Comparison of ENCODE assay signal across 9 mouse cellular contexts in genomic region chr4:63186281-63186870, GRCm38 (mm10). TPM values are rescaled to one million over a fixed set of nuclear protein-coding genes. Genes with fewer than 3 reads are reported as not detected.
DNase-seq lines count a peak whose midpoint lies in the region; ATAC-seq lines count a peak whose summit lies in the region.
"Had no signal": no experiment of that assay in that cellular context is flagged by ENCODE, and none has a peak within 500 bp of the region (broad histone marks: within the 10 kb centered on the region; RNA-seq: fewer than 3 reads in every experiment).

No protein-coding gene starts in this region.

- H3K27ac ChIP-seq in heart, embryonic 10.5 days, result peak overlapping the region; percentile 36
- H3K27ac ChIP-seq in heart, embryonic 15.5 days, result peak overlapping the region; percentile 44
- H3K27ac ChIP-seq in limb, embryonic 15.5 days, result peak overlapping the region; percentile 78
- H3K27ac ChIP-seq in midbrain, embryonic 12.5 days (replicated peaks), result no peak overlapping the region

- H3K9ac ChIP-seq in heart, embryonic 15.5 days, result no peak overlapping the region
- no peak overlapping the region for H3K9ac ChIP-seq in limb, embryonic 15.5 days
- H3K9ac ChIP-seq in midbrain, embryonic 12.5 days (replicated peaks), result no peak overlapping the region

- H3K9me3 ChIP-seq in heart, embryonic 10.5 days, result no peaks in the 10 kb centered on the region
- no peaks in the 10 kb centered on the region for H3K9me3 ChIP-seq in heart, embryonic 15.5 days (replicated peaks)
- no peaks in the 10 kb centered on the region for H3K9me3 ChIP-seq in limb, embryonic 15.5 days
- no peaks in the 10 kb centered on the region for H3K9me3 ChIP-seq in midbrain, embryonic 12.5 days

- WGBS in heart, embryonic 10.5 days, result 54% methylated on average over 21 of the region's 21 CpGs
- 39% methylated on average over 21 of the region's 21 CpGs for WGBS in heart, embryonic 15.5 days
- WGBS in limb, embryonic 15.5 days, result 51% methylated on average over 21 of the region's 21 CpGs
- 47% methylated on average over 21 of the region's 21 CpGs for WGBS in midbrain, embryonic 12.5 days

- H3K36me3 ChIP-seq in heart, embryonic 10.5 days, result no peaks in the 10 kb centered on the region
- H3K36me3 ChIP-seq in heart, embryonic 15.5 days, result no peaks in the 10 kb centered on the region
- H3K36me3 ChIP-seq in limb, embryonic 15.5 days, result no peaks in the 10 kb centered on the region
- no peaks in the 10 kb centered on the region for H3K36me3 ChIP-seq in midbrain, embryonic 12.5 days

- peaks cover 29% of the 10 kb centered on the region for H3K4me1 ChIP-seq in heart, embryonic 10.5 days
- H3K4me1 ChIP-seq in heart, embryonic 15.5 days (replicated peaks), result peaks cover 17% of the 10 kb centered on the region
- H3K4me1 ChIP-seq in limb, embryonic 15.5 days, result peaks cover 40% of the 10 kb centered on the region
- H3K4me1 ChIP-seq in midbrain, embryonic 12.5 days, result peaks cover 2% of the 10 kb centered on the region; the same call in 1 of the 2 replicates

- H3K4me3 ChIP-seq in heart, embryonic 10.5 days, result no peak overlapping the region
- no peak overlapping the region for H3K4me3 ChIP-seq in heart, embryonic 15.5 days
- H3K4me3 ChIP-seq in limb, embryonic 15.5 days, result no peak overlapping the region
- no peak overlapping the region for H3K4me3 ChIP-seq in midbrain, embryonic 12.5 days

- DNase-seq in heart, embryonic 10.5 days (ENCODE audit: low spot score), result peak; percentile 80
- no peak for DNase-seq in heart, adult 8-10 months (ENCODE audit: low spot score)
- DNase-seq in layer of hippocampus, postnatal 25 days (ENCODE audit: extremely low spot score in 1 of 2, low spot score in 1 of 2), result no peak
- no peak for DNase-seq in adrenal gland, adult 8-10 months
- DNase-seq in right cerebral cortex, adult 2 months (ENCODE audit: low spot score in 2 of 2), result no peak

- peak overlapping the region; percentile 39 for H3K4me2 ChIP-seq in heart, embryonic 15.5 days
- 0 out of 2 replicates have a peak overlapping the region, but pooled peaks have one; percentile 1 for H3K4me2 ChIP-seq in limb, embryonic 15.5 days
- 0 out of 2 replicates have a peak overlapping the region, but pooled peaks have one; percentile 3 for H3K4me2 ChIP-seq in midbrain, embryonic 12.5 days (replicated peaks)

- ATAC-seq in heart, embryonic 15.5 days (replicated peaks; ENCODE audit: insufficient number of reproducible peaks, insufficient read depth, low FRiP score, low read depth), result peak; percentile 51
- ATAC-seq in limb, embryonic 15.5 days (ENCODE audit: insufficient number of reproducible peaks, low FRiP score, low TSS enrichment, low read depth), result peak; percentile 87
- peak; percentile 53; the same call in 1 of the 2 replicates for ATAC-seq in midbrain, embryonic 12.5 days (ENCODE audit: low FRiP score, low read depth)

- peaks cover 32% of the 10 kb centered on the region for H3K27me3 ChIP-seq in heart, embryonic 10.5 days (ENCODE audit: insufficient read depth, poor library complexity, severe bottlenecking)
- H3K27me3 ChIP-seq in heart, embryonic 15.5 days, result peaks cover 7% of the 10 kb centered on the region; the same call in 1 of the 2 replicates
- H3K27me3 ChIP-seq in limb, embryonic 15.5 days, result no peaks in the 10 kb centered on the region
- peaks cover 12% of the 10 kb centered on the region; the same call in 1 of the 2 replicates for H3K27me3 ChIP-seq in midbrain, embryonic 12.5 days

RNA-seq across cellular contexts. Expression of gene Kif12, which starts 14.4 kb away (rescaled TPM):
- 0.12 and 3.4 TPM in 2 replicates for polyA plus RNA-seq in heart, embryonic 10.5 days (2016; fragmentation: Nextera tagmentation; extraction: Ambion mirVana)
- not detected for total RNA-seq in heart, adult 8-10 months (2022)
- polyA plus RNA-seq in heart, embryonic 15.5 days (2015; fragmentation: Nextera tagmentation; extraction: Ambion mirVana), result 0.13 and 0.48 TPM in 2 replicates
- 0.22 and 0.42 TPM in 2 replicates for polyA plus RNA-seq in limb, embryonic 15.5 days (2015; fragmentation: Nextera tagmentation; extraction: Ambion mirVana)
- not detected in 2 replicates for polyA plus RNA-seq in midbrain, embryonic 12.5 days (2016; fragmentation: Nextera tagmentation; extraction: Ambion mirVana)
- not detected for total RNA-seq in layer of hippocampus, postnatal 25 days (2021)
- not detected for total RNA-seq in adrenal gland, adult 8-10 months (2022)
- total RNA-seq: layer of hippocampus, postnatal 14 days had no signal

RNA-seq across cellular contexts. Expression of gene Col27a1, which starts 27.4 kb away (rescaled TPM):
- 2.3 and 4.3 TPM in 2 replicates for polyA plus RNA-seq in heart, embryonic 10.5 days (2016; fragmentation: Nextera tagmentation; extraction: Ambion mirVana)
- total RNA-seq in heart, adult 8-10 months (2022), result 1 to 10 TPM; 1.1 to 1.5 (median 1.4) TPM
- polyA plus RNA-seq in heart, embryonic 15.5 days (2015; fragmentation: Nextera tagmentation; extraction: Ambion mirVana), result 4.4 and 6.1 TPM in 2 replicates
- polyA plus RNA-seq in limb, embryonic 15.5 days (2015; fragmentation: Nextera tagmentation; extraction: Ambion mirVana), result 25.5 and 32.6 TPM in 2 replicates
- polyA plus RNA-seq in midbrain, embryonic 12.5 days (2016; fragmentation: Nextera tagmentation; extraction: Ambion mirVana), result 2.9 and 4.0 TPM in 2 replicates
- total RNA-seq in layer of hippocampus, postnatal 25 days (2021), result 1 to 10 TPM; 3.0 to 4.7 TPM
- total RNA-seq in adrenal gland, adult 8-10 months (2022), result 10 to 100 TPM in 3 of 4 experiments, 1 to 10 TPM in 1; 9.8 to 32.3 (median 22.5) TPM

RNA-seq across cellular contexts. Expression of gene Ambp, which starts 31.8 kb away (rescaled TPM):
- 5.8 and 158 TPM in 2 replicates for polyA plus RNA-seq in heart, embryonic 10.5 days (2016; fragmentation: Nextera tagmentation; extraction: Ambion mirVana)
- total RNA-seq in heart, adult 8-10 months (2022), result not detected
- polyA plus RNA-seq in heart, embryonic 15.5 days (2015; fragmentation: Nextera tagmentation; extraction: Ambion mirVana), result 1.5 and 8.2 TPM in 2 replicates
- polyA plus RNA-seq in limb, embryonic 15.5 days (2015; fragmentation: Nextera tagmentation; extraction: Ambion mirVana), result 0.50 and 2.8 TPM in 2 replicates
- polyA plus RNA-seq in midbrain, embryonic 12.5 days (2016; fragmentation: Nextera tagmentation; extraction: Ambion mirVana), result 0.42 TPM in 1 of 2 replicates, not detected in the other
- total RNA-seq in layer of hippocampus, postnatal 25 days (2021), result not detected
- total RNA-seq in adrenal gland, adult 8-10 months (2022), result under 1 TPM in 3 of 4 experiments, not detected in 1; 0.28 to 0.83 (median 0.38) TPM
- total RNA-seq: layer of hippocampus, postnatal 14 days had no signal
